In genomic region chr12:12810159-12810885, GRCm38 (mm10) we compare ENCODE assay signal across 8 mouse cellular contexts.
DNase-seq lines count a peak whose midpoint lies in the region; ATAC-seq lines count a peak whose summit lies in the region.

No protein-coding gene starts in this region.

- H3K36me3 ChIP-seq in forebrain, embryonic 13.5 days (ENCODE audit: poor library complexity, severe bottlenecking), result no peaks in the 10 kb centered on the region
- no peaks in the 10 kb centered on the region for H3K36me3 ChIP-seq in heart, embryonic 14.5 days (ENCODE audit: control insufficient read depth, insufficient read depth, low read length)
- H3K36me3 ChIP-seq in kidney, embryonic 16.5 days (ENCODE audit: insufficient read depth, low read length), result no peaks in the 10 kb centered on the region
- H3K36me3 ChIP-seq in limb, embryonic 12.5 days, result no peaks in the 10 kb centered on the region
- no peaks in the 10 kb centered on the region for H3K36me3 ChIP-seq in midbrain, embryonic 13.5 days
- no peaks in the 10 kb centered on the region for H3K36me3 ChIP-seq in stomach, embryonic 16.5 days (ENCODE audit: control insufficient read depth, insufficient read depth, low read length)

- H3K27ac ChIP-seq in forebrain, embryonic 13.5 days, result peak overlapping the region; percentile 73
- peak overlapping the region; percentile 28 to 35; a peak in 2 of 4 replicates for H3K27ac ChIP-seq in heart, embryonic 14.5 days (replicated peaks in 1 of 2; ENCODE audit: control insufficient read depth in 1 of 2, insufficient read depth in 1 of 2, low read depth in 2 of 2, low read length in 2 of 2)
- peak overlapping the region; percentile 44 for H3K27ac ChIP-seq in kidney, embryonic 16.5 days (ENCODE audit: low read length)
- peak overlapping the region; percentile 77 for H3K27ac ChIP-seq in limb, embryonic 12.5 days
- peak overlapping the region; percentile 76 for H3K27ac ChIP-seq in midbrain, embryonic 13.5 days
- peak overlapping the region; percentile 59 for H3K27ac ChIP-seq in stomach, embryonic 16.5 days (ENCODE audit: low read length)

- WGBS in forebrain, embryonic 13.5 days, result 2% methylated on average over 16 of the region's 16 CpGs
- WGBS in heart, embryonic 14.5 days, result 5% methylated on average over 16 of the region's 16 CpGs
- WGBS in kidney, embryonic 16.5 days, result 2% methylated on average over 16 of the region's 16 CpGs
- 5% methylated on average over 16 of the region's 16 CpGs for WGBS in limb, embryonic 12.5 days
- 3% methylated on average over 16 of the region's 16 CpGs for WGBS in midbrain, embryonic 13.5 days
- WGBS in stomach, embryonic 16.5 days, result 7% methylated on average over 16 of the region's 16 CpGs

- 0 out of 2 replicates have a peak overlapping the region, but pooled peaks have one; percentile 6 for H3K4me3 ChIP-seq in forebrain, embryonic 13.5 days
- H3K4me3 ChIP-seq in heart, embryonic 14.5 days (ENCODE audit: control insufficient read depth in 1 of 2, insufficient read depth in 1 of 2, low read depth in 1 of 2, low read length in 2 of 2), result peak overlapping the region; percentile 11 to 19; a peak in 2 of 4 replicates
- H3K4me3 ChIP-seq in kidney, embryonic 16.5 days (ENCODE audit: low read length), result peak overlapping the region; percentile 24
- 0 out of 2 replicates have a peak overlapping the region, but pooled peaks have one; percentile 7 for H3K4me3 ChIP-seq in limb, embryonic 12.5 days (replicated peaks)
- no peak overlapping the region for H3K4me3 ChIP-seq in midbrain, embryonic 13.5 days (replicated peaks)
- peak overlapping the region; percentile 30 for H3K4me3 ChIP-seq in stomach, embryonic 16.5 days (replicated peaks; ENCODE audit: low read length)

- H3K27me3 ChIP-seq in forebrain, embryonic 13.5 days, result no peaks in the 10 kb centered on the region
- no peaks in the 10 kb centered on the region for H3K27me3 ChIP-seq in heart, embryonic 14.5 days (ENCODE audit: control insufficient read depth, insufficient read depth, low read length)
- no peaks in the 10 kb centered on the region for H3K27me3 ChIP-seq in kidney, embryonic 16.5 days (ENCODE audit: insufficient read depth, low read length)
- no peaks in the 10 kb centered on the region for H3K27me3 ChIP-seq in limb, embryonic 12.5 days
- 0 out of 2 replicates have a peak, but pooled peaks cover 4% of the 10 kb centered on the region for H3K27me3 ChIP-seq in midbrain, embryonic 13.5 days
- no peaks in the 10 kb centered on the region for H3K27me3 ChIP-seq in stomach, embryonic 16.5 days (ENCODE audit: control insufficient read depth, insufficient read depth, low read length)

- peak overlapping the region; percentile 35; the same call in 1 of the 2 replicates for H3K9ac ChIP-seq in forebrain, embryonic 13.5 days
- H3K9ac ChIP-seq in heart, embryonic 14.5 days (ENCODE audit: low read length), result peak overlapping the region; percentile 61
- H3K9ac ChIP-seq in kidney, embryonic 16.5 days (replicated peaks; ENCODE audit: low read length), result peak overlapping the region; percentile 45
- 0 out of 2 replicates have a peak overlapping the region, but pooled peaks have one; percentile 18 for H3K9ac ChIP-seq in limb, embryonic 12.5 days (replicated peaks)
- 0 out of 2 replicates have a peak overlapping the region, but pooled peaks have one; percentile 40 for H3K9ac ChIP-seq in midbrain, embryonic 13.5 days (replicated peaks)
- H3K9ac ChIP-seq in stomach, embryonic 16.5 days (ENCODE audit: low read length), result peak overlapping the region; percentile 22; the same call in 1 of the 2 replicates

- DNase-seq in brain, embryonic 18.5 days (ENCODE audit: low read depth, low spot score), result peak; percentile 49

- H3K4me2 ChIP-seq in forebrain, embryonic 13.5 days, result peak overlapping the region; percentile 41
- H3K4me2 ChIP-seq in heart, embryonic 14.5 days (ENCODE audit: low read length), result peak overlapping the region; percentile 64
- H3K4me2 ChIP-seq in kidney, embryonic 16.5 days (replicated peaks; ENCODE audit: low read depth, low read length), result peak overlapping the region; percentile 50
- H3K4me2 ChIP-seq in limb, embryonic 12.5 days, result peak overlapping the region; percentile 48
- H3K4me2 ChIP-seq in midbrain, embryonic 13.5 days (replicated peaks), result peak overlapping the region; percentile 30
- H3K4me2 ChIP-seq in stomach, embryonic 16.5 days (ENCODE audit: low read depth, low read length), result peak overlapping the region; percentile 53

- peak; percentile 83 for ATAC-seq in forebrain, embryonic 13.5 days
- peak; percentile 52 for ATAC-seq in heart, embryonic 14.5 days (ENCODE audit: insufficient number of reproducible peaks, insufficient read depth, low FRiP score, low read depth)
- ATAC-seq in kidney, embryonic 16.5 days (ENCODE audit: low FRiP score, low TSS enrichment), result peak; percentile 60
- ATAC-seq in limb, embryonic 12.5 days (ENCODE audit: insufficient number of reproducible peaks, insufficient read depth, low FRiP score, low TSS enrichment, low read depth), result no peak
- peak; percentile 75 for ATAC-seq in midbrain, embryonic 13.5 days
- peak; percentile 66 for ATAC-seq in stomach, embryonic 16.5 days (ENCODE audit: insufficient read depth, low FRiP score)
- ATAC-seq in erythroid progenitor cell, adult 5-6 weeks (replicated peaks; ENCODE audit: low FRiP score, poor library complexity, severe bottlenecking), result no peak

- no peaks in the 10 kb centered on the region for H3K9me3 ChIP-seq in forebrain, embryonic 13.5 days (replicated peaks)
- H3K9me3 ChIP-seq in heart, embryonic 14.5 days (ENCODE audit: control insufficient read depth, low read length), result no peaks in the 10 kb centered on the region
- no peaks in the 10 kb centered on the region for H3K9me3 ChIP-seq in kidney, embryonic 16.5 days (ENCODE audit: low read length)
- no peaks in the 10 kb centered on the region for H3K9me3 ChIP-seq in limb, embryonic 12.5 days
- no peaks in the 10 kb centered on the region for H3K9me3 ChIP-seq in midbrain, embryonic 13.5 days
- no peaks in the 10 kb centered on the region for H3K9me3 ChIP-seq in stomach, embryonic 16.5 days (replicated peaks; ENCODE audit: control insufficient read depth, low read length)

- H3K4me1 ChIP-seq in forebrain, embryonic 13.5 days, result peaks cover 34% of the 10 kb centered on the region
- H3K4me1 ChIP-seq in heart, embryonic 14.5 days (ENCODE audit: control insufficient read depth in 2 of 2, insufficient read depth in 2 of 2, low read length in 2 of 2), result peaks cover 15 to 17% of the 10 kb centered on the region in 2 experiments
- H3K4me1 ChIP-seq in kidney, embryonic 16.5 days (ENCODE audit: insufficient read depth, low read length), result peaks cover 24% of the 10 kb centered on the region
- peaks cover 27% of the 10 kb centered on the region for H3K4me1 ChIP-seq in limb, embryonic 12.5 days (replicated peaks)
- peaks cover 33% of the 10 kb centered on the region for H3K4me1 ChIP-seq in midbrain, embryonic 13.5 days (replicated peaks)
- peaks cover 9% of the 10 kb centered on the region; the same call in 1 of the 2 replicates for H3K4me1 ChIP-seq in stomach, embryonic 16.5 days (ENCODE audit: control insufficient read depth, insufficient read depth, low read length)

Comparison
In these comparisons a context has a peak if more than half of its experiments do, and no peak if none do; other contexts are left out.
1. ATAC-seq: peak in forebrain, embryonic 13.5 days (single experiment), heart, embryonic 14.5 days (single experiment), kidney, embryonic 16.5 days (single experiment), midbrain, embryonic 13.5 days (single experiment) and stomach, embryonic 16.5 days (single experiment); none in limb, embryonic 12.5 days (single experiment) and erythroid progenitor cell, adult 5-6 weeks (single experiment).
2. Peak in every context shown above with its lines, with median percentiles within 50 percentile points of each other: H3K27ac ChIP-seq, H3K4me2 ChIP-seq and H3K9ac ChIP-seq.